Mouse (Mus musculus): ENCODE results near the gene Ntn3. TPM values are rescaled to one million over a fixed set of nuclear protein-coding genes. Genes with fewer than 3 reads are reported as not detected.

The Ntn3 gene
- 2.0 and 2.1 TPM in 2 replicates for polyA plus RNA-seq (2015; fragmentation: Nextera tagmentation; extraction: Ambion mirVana)

GRCm38 (mm10) chr17:24209043-24209915 is at the start of gene Ntn3:
Gene Ntn3, minus strand, starts transcription at chr17:24209531.
- 5% methylated on average over 33 of the region's 43 CpGs for WGBS
- Histone ChIP-seq H3K9ac (ENCODE audit: low read depth, low read length) (peak within 1 kb of the TSS; percentile 23), H3K4me2 (replicated peaks; ENCODE audit: low read depth) (peak within 1 kb of the TSS; percentile 67), H3K27ac (ENCODE audit: low read depth, low read length) (peak within 1 kb of the TSS; percentile 46; the same call in 1 of the 2 replicates), H3K27me3 (replicated peaks; ENCODE audit: control insufficient read depth, insufficient read depth, low read length) (peaks cover 14% of the 10 kb centered on the region; the same call in 1 of the 2 replicates), H3K9me3 (ENCODE audit: control insufficient read depth) (no peaks in the 10 kb centered on the region), H3K36me3 (ENCODE audit: control insufficient read depth, insufficient read depth) (no peaks in the 10 kb centered on the region; the same call in 1 of the 2 replicates), H3K4me3 (ENCODE audit: low read depth, low read length) (peak within 1 kb of the TSS; percentile 30), H3K4me1 (replicated peaks; ENCODE audit: control insufficient read depth, insufficient read depth, low read length) (peaks cover 19% of the 10 kb centered on the region)
- no peak for ATAC-seq
- TF ChIP-seq CTCF (IDR thresholded peaks at IDR 0.05; ENCODE audit: low read depth): no peak

- no peaks in the 10 kb centered on the region for H3K9me3 ChIP-seq (ENCODE audit: control insufficient read depth)
- no peak for ATAC-seq
- WGBS: 51% methylated on average over 4 of the region's 4 CpGs
These were observed 49.6 kb upstream of the Ntn3 start for GRCm38 (mm10) chr17:24258981-24259380.

GRCm38 (mm10) chr17:24252329-24252728 is 43.0 kb upstream of the Ntn3 start:
- H3K36me3 ChIP-seq (ENCODE audit: control insufficient read depth, insufficient read depth): peaks cover 7% of the 10 kb centered on the region; the same call in 1 of the 2 replicates
- WGBS: 95% methylated on average over 2 of the region's 2 CpGs
- ATAC-seq: no peak
- H3K4me3 ChIP-seq (ENCODE audit: low read depth, low read length): no peak overlapping the region
- no peaks in the 10 kb centered on the region for H3K9me3 ChIP-seq (ENCODE audit: control insufficient read depth)
- H3K27ac ChIP-seq (ENCODE audit: low read depth, low read length): no peak overlapping the region
- no peak for TF ChIP-seq CTCF (IDR thresholded peaks at IDR 0.05; ENCODE audit: low read depth)
- H3K4me1 ChIP-seq (replicated peaks; ENCODE audit: control insufficient read depth, insufficient read depth, low read length): no peaks in the 10 kb centered on the region
- H3K27me3 ChIP-seq (replicated peaks; ENCODE audit: control insufficient read depth, insufficient read depth, low read length): no peaks in the 10 kb centered on the region
- no peak overlapping the region for H3K9ac ChIP-seq (ENCODE audit: low read depth, low read length)
- no peak overlapping the region for H3K4me2 ChIP-seq (replicated peaks; ENCODE audit: low read depth)

More at GRCm38 (mm10) chr17:24258981-24259380, 49.6 kb upstream of the Ntn3 start:
- H3K9ac ChIP-seq (ENCODE audit: low read depth, low read length): no peak overlapping the region
- no peak overlapping the region for H3K27ac ChIP-seq (ENCODE audit: low read depth, low read length)
- no peaks in the 10 kb centered on the region for H3K27me3 ChIP-seq (replicated peaks; ENCODE audit: control insufficient read depth, insufficient read depth, low read length)
- no peaks in the 10 kb centered on the region for H3K36me3 ChIP-seq (ENCODE audit: control insufficient read depth, insufficient read depth)
- no peak for TF ChIP-seq CTCF (IDR thresholded peaks at IDR 0.05; ENCODE audit: low read depth)
- no peak overlapping the region for H3K4me3 ChIP-seq (ENCODE audit: low read depth, low read length)
- no peaks in the 10 kb centered on the region for H3K4me1 ChIP-seq (replicated peaks; ENCODE audit: control insufficient read depth, insufficient read depth, low read length)
- H3K4me2 ChIP-seq (replicated peaks; ENCODE audit: low read depth): no peak overlapping the region

- Histone ChIP-seq H3K9ac (ENCODE audit: low read depth, low read length) (peak within 1 kb of the TSS; percentile 63), H3K4me1 (replicated peaks; ENCODE audit: control insufficient read depth, insufficient read depth, low read length) (no peaks in the 10 kb centered on the region), H3K27ac (ENCODE audit: low read depth, low read length) (peak within 1 kb of the TSS; percentile 29; the same call in 1 of the 2 replicates), H3K9me3 (ENCODE audit: control insufficient read depth) (no peaks in the 10 kb centered on the region), H3K4me2 (replicated peaks; ENCODE audit: low read depth) (peak within 1 kb of the TSS; percentile 78), H3K36me3 (ENCODE audit: control insufficient read depth, insufficient read depth) (peaks cover 12% of the 10 kb centered on the region; the same call in 1 of the 2 replicates), H3K27me3 (replicated peaks; ENCODE audit: control insufficient read depth, insufficient read depth, low read length) (no peaks in the 10 kb centered on the region), H3K4me3 (ENCODE audit: low read depth, low read length) (peak within 1 kb of the TSS; percentile 68)
- peak; percentile 100 for ATAC-seq
- TF ChIP-seq CTCF (IDR thresholded peaks at IDR 0.05; ENCODE audit: low read depth): peak; percentile 66
- WGBS: under 1% methylated on average over 47 of the region's 48 CpGs
These were observed 42.2 kb upstream of the Ntn3 start, which contains the start of gene Ccnf for GRCm38 (mm10) chr17:24251320-24252069. Gene Ccnf, minus strand, starts transcription at chr17:24251484.

GRCm38 (mm10) chr17:24250988-24251319 is 41.6 kb upstream of the Ntn3 start:
- no peaks in the 10 kb centered on the region for H3K27me3 ChIP-seq (replicated peaks; ENCODE audit: control insufficient read depth, insufficient read depth, low read length)
- TF ChIP-seq CTCF (IDR thresholded peaks at IDR 0.05; ENCODE audit: low read depth): no peak
- ATAC-seq: no peak
- peak overlapping the region; percentile 11; the same call in 1 of the 2 replicates for H3K27ac ChIP-seq (ENCODE audit: low read depth, low read length)
- peak overlapping the region; percentile 68 for H3K4me3 ChIP-seq (ENCODE audit: low read depth, low read length)
- H3K4me1 ChIP-seq (replicated peaks; ENCODE audit: control insufficient read depth, insufficient read depth, low read length): no peaks in the 10 kb centered on the region
- peaks cover 16% of the 10 kb centered on the region; the same call in 1 of the 2 replicates for H3K36me3 ChIP-seq (ENCODE audit: control insufficient read depth, insufficient read depth)
- H3K4me2 ChIP-seq (replicated peaks; ENCODE audit: low read depth): peak overlapping the region; percentile 78
- no peaks in the 10 kb centered on the region for H3K9me3 ChIP-seq (ENCODE audit: control insufficient read depth)
- H3K9ac ChIP-seq (ENCODE audit: low read depth, low read length): peak overlapping the region; percentile 63
- WGBS: under 1% methylated on average over 32 of the region's 32 CpGs

GRCm38 (mm10) chr17:24248641-24249040 is 39.3 kb upstream of the Ntn3 start:
- no peak overlapping the region for H3K4me2 ChIP-seq (replicated peaks; ENCODE audit: low read depth)
- no peak overlapping the region; the same call in 1 of the 2 replicates for H3K27ac ChIP-seq (ENCODE audit: low read depth, low read length)
- H3K9ac ChIP-seq (ENCODE audit: low read depth, low read length): no peak overlapping the region
- 94% methylated on average over 2 of the region's 2 CpGs for WGBS
- H3K36me3 ChIP-seq (ENCODE audit: control insufficient read depth, insufficient read depth): peaks cover 34% of the 10 kb centered on the region
- no peak for ATAC-seq
- H3K4me1 ChIP-seq (replicated peaks; ENCODE audit: control insufficient read depth, insufficient read depth, low read length): no peaks in the 10 kb centered on the region
- H3K4me3 ChIP-seq (ENCODE audit: low read depth, low read length): no peak overlapping the region
- TF ChIP-seq CTCF (IDR thresholded peaks at IDR 0.05; ENCODE audit: low read depth): peak; percentile 45
- no peaks in the 10 kb centered on the region for H3K27me3 ChIP-seq (replicated peaks; ENCODE audit: control insufficient read depth, insufficient read depth, low read length)
- 0 out of 2 replicates have a peak, but pooled peaks cover 2% of the 10 kb centered on the region for H3K9me3 ChIP-seq (ENCODE audit: control insufficient read depth)

Data from intestine, postnatal 0 days (tissue).